Mouse (Mus musculus): Measurements from ENCODE around the gene Lnpep.

DNA sequence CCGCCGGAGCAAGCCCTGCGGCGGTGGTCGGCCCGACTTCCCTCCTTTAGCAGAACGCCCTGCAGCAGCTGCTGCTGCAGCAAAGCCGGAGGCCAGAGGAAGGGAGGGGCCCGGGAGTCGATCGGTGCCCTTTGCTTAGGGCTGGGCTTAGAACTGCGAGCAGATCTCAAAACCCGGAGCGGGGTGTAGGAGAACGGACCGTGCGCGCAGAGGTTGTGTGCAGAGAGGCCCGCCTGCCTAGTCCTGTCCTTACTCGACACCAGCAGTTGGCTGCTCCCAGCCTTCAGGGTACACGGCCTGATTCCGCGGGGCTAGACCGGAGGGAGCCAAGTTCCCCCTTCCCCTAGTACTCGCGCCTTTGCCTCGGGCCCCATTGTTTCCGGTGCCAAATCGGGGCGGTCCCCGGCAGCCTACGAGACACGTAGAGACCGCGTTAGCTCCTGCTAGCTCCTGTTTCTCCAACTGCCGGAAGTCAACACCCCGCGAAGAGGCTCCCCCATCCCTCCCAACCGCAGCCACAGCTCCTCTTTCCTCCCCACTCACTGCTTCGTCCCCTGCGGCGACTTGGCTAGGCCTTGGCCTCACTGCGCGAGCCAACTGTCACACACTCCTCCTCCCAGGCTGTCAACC lies at the start of gene Lnpep:
- TF ChIP-seq CTCF (IDR thresholded peaks at IDR 0.05; ENCODE audit: low read depth, low read length) (no peak), POLR2AphosphoS5 (IDR thresholded peaks at IDR 0.05; ENCODE audit: insufficient replicate concordance, low read depth, low read length) (no peak), GATA1 (IDR thresholded peaks at IDR 0.05; ENCODE audit: borderline replicate concordance, low read length) (no peak), TAL1 (conservative IDR thresholded peaks at IDR 0.05; ENCODE audit: low read depth, low read length) (no peak), GATA2 (IDR thresholded peaks at IDR 0.05; ENCODE audit: borderline replicate concordance, low read depth, low read length) (no peak)

Measured in G1E (cell line).